Mouse (Mus musculus) lung, embryonic 14.5 days (tissue): ENCODE data around the gene Klk1. TPM values are rescaled to one million over a fixed set of nuclear protein-coding genes. Genes with fewer than 3 reads are reported as not detected.

Experiments used
- ATAC-seq: fragments of 200-750 bp; cut with Nextera tagmentation; 2 replicates; pipeline ENCODE4 v1.8.0; 2017; ENCODE audit warnings: mild to moderate bottlenecking, moderate TSS enrichment, moderate library complexity; ENCODE audit not compliant: insufficient read depth
- DNase-seq: peaks from one replicate; pipeline ENCODE4 v3.0.0-alpha.2; 2015
- H3K27ac ChIP-seq: fragments of 300-500 bp; sonication (generic); 2 replicates; pipeline ENCODE4 v1.5.1; 2014; ENCODE audit warnings: low read depth, mild to moderate bottlenecking, moderate library complexity
- H3K27me3 ChIP-seq: fragments of 300-500 bp; sonication (generic); 2 replicates; pipeline ENCODE4 v1.6.1; 2014; ENCODE audit warnings: low read length, control low read depth; ENCODE audit not compliant: insufficient read depth
- H3K36me3 ChIP-seq: fragments of 300-500 bp; sonication (generic); 2 replicates; pipeline ENCODE4 v1.6.1; 2014; ENCODE audit warnings: control low read depth; ENCODE audit not compliant: insufficient read depth
- H3K4me1 ChIP-seq: fragments of 300-500 bp; sonication (generic); 2 replicates; pipeline ENCODE4 v1.6.1; 2014; ENCODE audit warnings: antibody characterized with exemption, control low read depth; ENCODE audit not compliant: insufficient read depth
- H3K4me2 ChIP-seq: fragments of 300-500 bp; sonication (generic); 2 replicates; pipeline ENCODE4 v1.6.1; 2014; ENCODE audit warnings: mild to moderate bottlenecking
- H3K4me3 ChIP-seq: fragments of 300-500 bp; sonication (generic); 2 replicates; pipeline ENCODE4 v1.5.1; 2014; ENCODE audit warnings: low read depth, low read length
- H3K9ac ChIP-seq: fragments of 300-500 bp; sonication (generic); 2 replicates; pipeline ENCODE4 v1.6.1; 2014
- H3K9me3 ChIP-seq: fragments of 300-500 bp; sonication (generic); 2 replicates; pipeline ENCODE4 v1.6.1; 2016; ENCODE audit warnings: low read depth, low read length, control low read depth
- CTCF ChIP-seq: IDR thresholded peaks from 2 replicates; pipeline ENCODE4 v1.5.1; 2016; ENCODE audit warnings: antibody characterized with exemption, low read depth
- WGBS: fragments of 180-500 bp; shearing (Covaris S2); extraction: QIAGEN DNeasy Blood & Tissue Kit; methylation state at CpG from one replicate; pipeline ENCODE4 v1.1.7; 2014; 5-methylcytosine and 5-hydroxymethylcytosine counted together
- polyA plus RNA-seq: library from polyadenylated mRNA; unstranded; fragments of >200 nt; fragmentation: Nextera tagmentation; extraction: Ambion mirVana; gene quantifications from 2 replicates; pipeline ENCODE4 v1.2.1, GENCODE M21; 2014

Gene Klk1
- polyA plus RNA-seq, 1 experiment from 2014 or later: 0.26 TPM

DNA sequence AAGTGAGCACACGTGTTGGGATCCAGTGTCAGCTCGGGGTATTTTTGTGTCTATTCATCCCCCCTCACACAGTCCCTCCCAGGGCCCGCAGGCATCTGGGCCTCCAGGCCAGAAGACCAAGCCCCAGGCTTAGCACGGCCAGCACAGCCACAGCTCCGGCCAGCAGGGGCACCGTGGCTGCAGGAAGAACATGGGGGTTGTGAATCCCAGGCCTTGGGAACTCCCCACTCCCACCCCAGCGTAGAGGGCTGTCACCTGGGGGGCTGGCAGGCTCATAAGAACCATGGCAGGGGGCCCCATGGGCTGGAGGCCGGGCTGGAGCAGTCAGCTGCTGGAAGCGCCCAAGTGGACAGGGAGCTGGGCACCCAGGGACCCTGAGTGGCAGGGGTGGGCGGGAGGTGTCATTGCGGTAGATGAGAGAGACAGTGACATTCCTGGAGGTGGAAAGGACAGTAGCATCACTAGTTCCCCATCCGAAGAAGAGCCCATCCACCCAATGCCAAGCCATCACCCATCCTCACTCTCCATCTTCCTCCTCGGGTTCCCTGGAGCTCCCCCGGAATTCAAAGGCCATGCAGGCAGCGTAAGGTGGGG is 28.0 kb downstream of the Klk1 start:
- ATAC-seq (peak; percentile 19; the same call in 1 of the 2 replicates), DNase-seq (no peak)
- WGBS: 59% methylated on average over 15 of the region's 15 CpGs
- no peak for TF ChIP-seq CTCF
- Histone ChIP-seq H3K4me2 (no peak overlapping the region), H3K27ac (no peak overlapping the region), H3K9me3 (no peaks in the 10 kb centered on the region), H3K4me1 (no peaks in the 10 kb centered on the region), H3K36me3 (peaks cover 51% of the 10 kb centered on the region), H3K4me3 (no peak overlapping the region), H3K27me3 (no peaks in the 10 kb centered on the region), H3K9ac (no peak overlapping the region)

DNA sequence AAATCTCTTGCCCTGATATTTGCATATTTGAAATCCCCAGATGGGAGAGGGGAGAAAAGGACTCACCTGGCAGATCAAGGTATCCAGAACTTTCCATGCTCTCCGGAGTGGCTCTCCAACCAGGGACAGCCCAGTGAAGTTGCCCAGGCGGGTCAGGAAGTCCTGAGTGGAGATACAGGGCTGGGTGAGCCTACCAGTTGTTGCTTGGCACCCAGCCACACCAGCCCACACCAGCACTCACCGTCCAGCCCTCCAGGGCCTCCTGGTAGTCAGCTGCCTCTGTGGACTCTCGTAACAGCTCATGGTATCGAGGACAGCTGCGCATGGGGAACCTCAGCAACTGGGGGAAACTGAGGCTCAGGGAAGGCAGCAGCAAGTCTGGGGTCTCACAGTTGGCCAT is 29.8 kb downstream of the Klk1 start:
- TF ChIP-seq CTCF: no peak
- Histone ChIP-seq H3K9me3 (no peaks in the 10 kb centered on the region), H3K4me3 (no peak overlapping the region), H3K4me2 (no peak overlapping the region), H3K27me3 (no peaks in the 10 kb centered on the region), H3K36me3 (peaks cover 33% of the 10 kb centered on the region), H3K27ac (no peak overlapping the region), H3K4me1 (no peaks in the 10 kb centered on the region), H3K9ac (no peak overlapping the region)
- ATAC-seq (0 out of 2 replicates have a peak, but pooled peaks have one; percentile 9), DNase-seq (peak; percentile 19)
- 65% methylated on average over 6 of the region's 6 CpGs for WGBS

DNA sequence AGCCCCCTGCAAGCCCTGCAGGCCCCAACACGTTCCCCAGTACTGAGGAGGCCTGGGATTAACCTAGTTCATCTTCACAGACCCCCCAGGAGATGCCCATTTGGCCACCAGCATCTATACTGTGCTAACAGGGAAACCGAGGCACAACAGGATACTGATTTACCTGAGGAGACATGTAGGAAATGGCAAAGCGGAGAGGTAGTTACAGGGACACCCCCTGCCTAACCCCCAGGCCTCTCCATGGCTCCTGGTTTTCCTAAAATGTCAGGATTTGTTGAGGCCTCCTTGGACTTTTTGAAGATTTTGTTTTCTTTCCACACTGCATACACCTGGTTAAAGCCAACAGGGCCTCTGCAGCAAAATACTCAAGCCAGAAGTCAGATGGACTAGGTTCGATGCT is 32.1 kb downstream of the Klk1 start, which contains the start of gene Acp4:
Acp4 (minus strand) TSS at position 101 of the 400 bp plus-strand sequence.
- no peak for TF ChIP-seq CTCF

DNA sequence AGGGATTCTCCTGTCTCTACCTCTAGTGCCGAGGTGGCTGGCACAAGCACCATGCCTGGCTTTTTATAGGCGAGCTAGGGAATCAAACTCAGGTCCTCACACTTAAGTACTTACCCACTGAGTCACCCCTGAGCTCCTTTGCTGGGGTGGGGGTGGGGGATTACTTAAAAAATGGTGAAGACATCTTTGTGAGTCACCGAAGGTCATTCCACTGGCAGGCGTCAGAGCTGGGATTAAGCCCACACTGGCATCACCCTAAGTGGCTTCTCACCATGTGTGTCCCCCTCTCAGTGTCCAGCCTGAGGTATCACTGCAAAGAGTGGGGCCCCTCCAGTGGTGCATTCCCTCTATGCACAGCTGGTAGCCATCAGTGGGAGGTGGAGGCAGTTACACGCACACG is 35.2 kb downstream of the Klk1 start:
- ATAC-seq (no peak), DNase-seq (no peak)
- no peaks in the 10 kb centered on the region for H3K4me1 ChIP-seq
- H3K27ac ChIP-seq: no peak overlapping the region
- no peak overlapping the region for H3K4me3 ChIP-seq
- TF ChIP-seq CTCF: no peak
- no peak overlapping the region for H3K4me2 ChIP-seq
- no peak overlapping the region for H3K9ac ChIP-seq
- peaks cover 5% of the 10 kb centered on the region; the same call in 1 of the 2 replicates for H3K27me3 ChIP-seq
- WGBS: 64% methylated on average over 6 of the region's 6 CpGs
- H3K36me3 ChIP-seq: no peaks in the 10 kb centered on the region
- H3K9me3 ChIP-seq: no peaks in the 10 kb centered on the region

More for the DNA sequence above, 32.1 kb downstream of the Klk1 start, which contains the start of gene Acp4:
- ATAC-seq (no peak), DNase-seq (no peak)
- H3K9ac ChIP-seq: no peak within 1 kb of the TSS
- H3K4me1 ChIP-seq: no peaks in the 10 kb centered on the region
- no peak within 1 kb of the TSS for H3K27ac ChIP-seq
- no peak within 1 kb of the TSS for H3K4me2 ChIP-seq
- H3K36me3 ChIP-seq: peaks cover 18% of the 10 kb centered on the region
- 76% methylated on average over 4 of the region's 4 CpGs for WGBS
- no peaks in the 10 kb centered on the region for H3K9me3 ChIP-seq
- no peaks in the 10 kb centered on the region for H3K27me3 ChIP-seq
- no peak within 1 kb of the TSS for H3K4me3 ChIP-seq

DNA sequence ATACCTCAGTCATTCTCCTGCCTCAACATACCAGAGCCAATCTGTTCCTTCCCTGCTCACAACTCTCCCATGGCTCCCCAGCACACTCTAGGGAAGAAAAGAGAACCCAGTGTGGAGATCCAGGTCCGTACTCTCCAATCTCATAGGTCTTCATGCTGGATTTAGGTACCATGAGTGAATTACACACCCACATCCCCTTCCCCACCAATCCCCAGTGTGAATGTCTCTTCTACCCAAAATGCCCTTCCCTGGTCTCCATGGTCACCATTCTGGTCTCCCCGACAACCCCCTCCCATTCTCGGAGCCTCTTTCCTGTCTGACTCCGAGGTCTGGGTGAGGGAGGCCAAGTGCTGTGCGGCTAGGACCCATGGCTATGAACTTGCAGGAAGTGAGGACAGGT is 36.0 kb downstream of the Klk1 start, which contains the start of gene Gm15517:
Gm15517 (plus strand) TSS at position 301 of the 400 bp plus-strand sequence.
- no peak within 1 kb of the TSS for H3K4me3 ChIP-seq
- no peak for TF ChIP-seq CTCF
- H3K36me3 ChIP-seq: no peaks in the 10 kb centered on the region
- no peak within 1 kb of the TSS for H3K4me2 ChIP-seq
- no peak within 1 kb of the TSS for H3K9ac ChIP-seq
- no peak for DNase-seq
- no peak for ATAC-seq
- no peak within 1 kb of the TSS for H3K27ac ChIP-seq
- no peaks in the 10 kb centered on the region for H3K9me3 ChIP-seq
- 40% methylated on average over 5 of the region's 5 CpGs for WGBS
- H3K27me3 ChIP-seq: peaks cover 5% of the 10 kb centered on the region; the same call in 1 of the 2 replicates
- H3K4me1 ChIP-seq: no peaks in the 10 kb centered on the region

DNA sequence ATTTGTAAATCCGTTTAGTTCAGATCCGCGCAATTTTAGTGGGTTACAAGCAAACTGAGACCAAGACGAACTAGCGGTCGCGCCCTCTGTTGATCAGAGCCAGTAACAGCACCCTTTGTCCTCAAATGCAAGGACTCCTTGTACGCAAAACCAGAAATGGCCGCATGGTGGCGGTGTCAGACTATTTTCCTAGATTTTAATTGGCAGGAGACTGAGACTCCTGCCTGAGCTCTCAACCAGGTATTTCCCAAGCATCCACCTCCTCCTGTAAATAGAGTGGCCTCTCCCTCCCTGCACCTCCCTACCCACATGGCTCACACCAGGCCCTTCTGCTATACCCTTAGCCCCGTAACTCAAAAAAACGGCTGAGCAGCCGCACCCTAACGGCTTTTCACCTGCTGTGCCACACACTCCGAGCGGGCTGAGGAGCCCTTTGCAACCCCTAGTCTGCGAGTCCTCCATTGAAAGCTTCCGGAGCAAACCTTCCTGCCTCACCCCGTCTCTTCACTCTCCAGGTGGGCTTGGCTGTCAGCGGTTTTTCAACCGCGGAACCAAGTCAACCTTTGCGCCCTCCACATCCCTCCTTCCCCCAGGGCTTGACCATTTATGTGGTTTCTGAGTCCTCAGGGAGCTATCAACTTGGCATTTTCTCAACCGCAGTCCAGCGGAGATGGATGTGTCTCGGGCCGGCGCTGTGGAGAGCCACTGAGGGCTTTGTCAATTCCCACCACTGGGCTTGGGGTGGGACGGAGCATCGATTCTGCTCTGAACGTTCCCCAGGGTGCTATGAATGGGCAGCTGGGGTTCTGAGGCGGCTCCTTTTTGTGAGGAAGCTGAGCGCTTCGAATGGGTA is 37.9 kb downstream of the Klk1 start:
- Histone ChIP-seq H3K27ac (no peak overlapping the region), H3K9ac (no peak overlapping the region), H3K27me3 (peaks cover 5% of the 10 kb centered on the region; the same call in 1 of the 2 replicates), H3K36me3 (no peaks in the 10 kb centered on the region), H3K9me3 (no peaks in the 10 kb centered on the region), H3K4me2 (peak overlapping the region; percentile 52), H3K4me3 (peak overlapping the region; percentile 0; the same call in 1 of the 2 replicates), H3K4me1 (no peaks in the 10 kb centered on the region)
- peak; percentile 99 for DNase-seq
- peak; percentile 98 for TF ChIP-seq CTCF
- ATAC-seq: peak; percentile 83
- WGBS: 2% methylated on average over 34 of the region's 34 CpGs

DNA sequence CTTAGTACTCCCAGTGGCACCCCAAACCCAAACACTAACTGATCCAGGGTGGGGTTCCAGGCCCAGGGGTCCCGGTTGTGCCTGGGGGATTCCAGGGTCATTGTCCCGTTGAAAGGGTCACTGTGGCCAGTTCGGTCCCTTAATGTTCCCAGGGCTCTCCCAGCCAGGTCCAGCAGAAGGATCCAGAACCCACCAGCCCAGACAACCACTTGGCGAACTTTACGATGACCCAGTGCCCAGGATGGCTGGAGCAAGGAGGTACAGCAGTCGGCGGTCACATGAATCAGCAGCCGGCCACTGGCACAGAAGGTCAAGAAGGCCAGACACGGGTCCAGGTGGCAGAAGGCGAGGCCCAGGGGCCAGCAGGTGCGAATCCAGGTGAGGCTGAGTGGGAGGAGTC is 43.0 kb downstream of the Klk1 start:
- no peak for DNase-seq
- H3K27me3 ChIP-seq: peaks cover 3% of the 10 kb centered on the region; the same call in 1 of the 2 replicates
- no peak overlapping the region for H3K27ac ChIP-seq
- no peak for TF ChIP-seq CTCF
- H3K4me1 ChIP-seq: no peaks in the 10 kb centered on the region
- H3K9ac ChIP-seq: no peak overlapping the region
- ATAC-seq: no peak
- H3K36me3 ChIP-seq: no peaks in the 10 kb centered on the region
- no peak overlapping the region for H3K4me2 ChIP-seq
- no peak overlapping the region for H3K4me3 ChIP-seq
- WGBS: 70% methylated on average over 11 of the region's 11 CpGs
- no peaks in the 10 kb centered on the region for H3K9me3 ChIP-seq
